Mouse (Mus musculus): ENCODE results near the gene Rasa3.
A peak's percentile ranks its signal among the peaks of the same experiment; 100 is the strongest.

Rasa3 gene

GRCm38 (mm10) chr8:13684131-13684530, 6.7 kb upstream of the Rasa3 start:
- DNase-seq, result no peak

- peak; percentile 68 for DNase-seq
These were observed 779 bp upstream of the Rasa3 start for GRCm38 (mm10) chr8:13678182-13678581.

GRCm38 (mm10) chr8:13676701-13677412, 546 bp downstream of the Rasa3 start:
- DNase-seq, result peak; percentile 84

- peak; percentile 88 for DNase-seq
These were observed 1.1 kb downstream of the Rasa3 start for GRCm38 (mm10) chr8:13676302-13676700.

- no peak for DNase-seq
These were observed 1.9 kb downstream of the Rasa3 start for GRCm38 (mm10) chr8:13675524-13675923.

GRCm38 (mm10) chr8:13675121-13675520, 2.3 kb downstream of the Rasa3 start:
- no peak for DNase-seq

GRCm38 (mm10) chr8:13674294-13675010, 3.0 kb downstream of the Rasa3 start:
- DNase-seq, result no peak

- DNase-seq, result no peak
These were observed 4.2 kb downstream of the Rasa3 start for GRCm38 (mm10) chr8:13673215-13673614.

- DNase-seq, result no peak
These were observed 6.0 kb downstream of the Rasa3 start for GRCm38 (mm10) chr8:13671246-13672003.

GRCm38 (mm10) chr8:13670011-13670471, 7.4 kb downstream of the Rasa3 start:
- DNase-seq, result peak; percentile 79

- DNase-seq, result no peak
These were observed 9.0 kb downstream of the Rasa3 start for GRCm38 (mm10) chr8:13668367-13668766.

GRCm38 (mm10) chr8:13667917-13668316, 9.5 kb downstream of the Rasa3 start:
- no peak for DNase-seq

- DNase-seq, result no peak
These were observed 11.5 kb downstream of the Rasa3 start for GRCm38 (mm10) chr8:13665944-13666343.

GRCm38 (mm10) chr8:13665538-13665937, 11.9 kb downstream of the Rasa3 start:
- no peak for DNase-seq

GRCm38 (mm10) chr8:13664711-13665210, 12.6 kb downstream of the Rasa3 start:
- DNase-seq, result no peak

- DNase-seq, result no peak
These were observed 17.1 kb downstream of the Rasa3 start for GRCm38 (mm10) chr8:13660323-13660722.

GRCm38 (mm10) chr8:13657479-13657878, 19.9 kb downstream of the Rasa3 start:
- no peak for DNase-seq

GRCm38 (mm10) chr8:13655033-13655351, 22.4 kb downstream of the Rasa3 start:
- no peak for DNase-seq

GRCm38 (mm10) chr8:13654350-13655032, 22.9 kb downstream of the Rasa3 start:
- DNase-seq, result no peak

GRCm38 (mm10) chr8:13650541-13651191, 26.7 kb downstream of the Rasa3 start:
- no peak for DNase-seq

GRCm38 (mm10) chr8:13649154-13649515, 28.3 kb downstream of the Rasa3 start:
- no peak for DNase-seq

GRCm38 (mm10) chr8:13648377-13649153, 28.8 kb downstream of the Rasa3 start:
- DNase-seq, result no peak
